Mouse (Mus musculus): ENCODE measurements at regions not wholly inside any gene's neighbourhood (a gene's known extent, or its start where the extent isn't known, plus 50 kb on each side); places are given as distances from the start of the nearest gene placed in this dataset.

- Histone ChIP-seq H3K4me1 (replicated peaks; ENCODE audit: control insufficient read depth, insufficient read depth, low read length) (no peaks in the 10 kb centered on the region), H3K9me3 (ENCODE audit: control insufficient read depth, low read length) (no peaks in the 10 kb centered on the region), H3K27me3 (ENCODE audit: control insufficient read depth, insufficient read depth, low read depth, low read length) (no peaks in the 10 kb centered on the region), H3K9ac (ENCODE audit: low read length) (no peak overlapping the region), H3K4me2 (ENCODE audit: low read depth, low read length) (no peak overlapping the region), H3K36me3 (ENCODE audit: control insufficient read depth, insufficient read depth, low read length) (no peaks in the 10 kb centered on the region), H3K4me3 (ENCODE audit: low read length) (no peak overlapping the region), H3K27ac (ENCODE audit: low read length) (no peak overlapping the region)
- 72% methylated on average over 2 of the region's 2 CpGs for WGBS
- no peak for ATAC-seq (ENCODE audit: low read depth)
Observed at GRCm38 (mm10) chr13:16769409-16769808, 757.8 kb downstream of the Inhba start.

- no peak overlapping the region for H3K27ac ChIP-seq (ENCODE audit: low read length)
- no peaks in the 10 kb centered on the region for H3K27me3 ChIP-seq (ENCODE audit: control insufficient read depth, insufficient read depth, low read depth, low read length)
- no peak overlapping the region for H3K4me3 ChIP-seq (ENCODE audit: low read length)
- H3K4me2 ChIP-seq (ENCODE audit: low read depth, low read length) = no peak overlapping the region
- no peaks in the 10 kb centered on the region for H3K9me3 ChIP-seq (ENCODE audit: control insufficient read depth, low read length)
- no peak for ATAC-seq (ENCODE audit: low read depth)
- no peaks in the 10 kb centered on the region for H3K36me3 ChIP-seq (ENCODE audit: control insufficient read depth, insufficient read depth, low read length)
- no peaks in the 10 kb centered on the region for H3K4me1 ChIP-seq (replicated peaks; ENCODE audit: control insufficient read depth, insufficient read depth, low read length)
- no peak overlapping the region for H3K9ac ChIP-seq (ENCODE audit: low read length)
- 71% methylated on average over 6 of the region's 6 CpGs for WGBS
Observed at GRCm38 (mm10) chr13:16769848-16770422, 758.3 kb downstream of the Inhba start.

- Histone ChIP-seq H3K9me3 (ENCODE audit: control insufficient read depth, low read length) (no peaks in the 10 kb centered on the region), H3K4me2 (ENCODE audit: low read depth, low read length) (no peak overlapping the region), H3K36me3 (ENCODE audit: control insufficient read depth, insufficient read depth, low read length) (no peaks in the 10 kb centered on the region), H3K4me1 (replicated peaks; ENCODE audit: control insufficient read depth, insufficient read depth, low read length) (no peaks in the 10 kb centered on the region), H3K27me3 (ENCODE audit: control insufficient read depth, insufficient read depth, low read depth, low read length) (no peaks in the 10 kb centered on the region), H3K27ac (ENCODE audit: low read length) (no peak overlapping the region), H3K9ac (ENCODE audit: low read length) (no peak overlapping the region), H3K4me3 (ENCODE audit: low read length) (no peak overlapping the region)
- 85% methylated on average over 4 of the region's 4 CpGs for WGBS
- ATAC-seq (ENCODE audit: low read depth) = no peak
Observed at GRCm38 (mm10) chr13:16771845-16772244, 760.2 kb downstream of the Inhba start.

- H3K36me3 ChIP-seq (ENCODE audit: control insufficient read depth, insufficient read depth, low read length) = no peaks in the 10 kb centered on the region
- WGBS = 40% methylated on average over 3 of the region's 3 CpGs
- ATAC-seq (ENCODE audit: low read depth) = peak; percentile 82
Observed at GRCm38 (mm10) chr13:16805560-16805959, 793.9 kb downstream of the Inhba start.

More at GRCm38 (mm10) chr13:16805560-16805959, 793.9 kb downstream of the Inhba start:
- Histone ChIP-seq H3K9me3 (ENCODE audit: control insufficient read depth, low read length) (no peaks in the 10 kb centered on the region), H3K27me3 (ENCODE audit: control insufficient read depth, insufficient read depth, low read depth, low read length) (no peaks in the 10 kb centered on the region), H3K4me2 (ENCODE audit: low read depth, low read length) (no peak overlapping the region), H3K27ac (ENCODE audit: low read length) (peak overlapping the region; percentile 36), H3K4me3 (ENCODE audit: low read length) (no peak overlapping the region), H3K9ac (ENCODE audit: low read length) (no peak overlapping the region), H3K4me1 (replicated peaks; ENCODE audit: control insufficient read depth, insufficient read depth, low read length) (no peaks in the 10 kb centered on the region)
